ENCODE assay signal across 24 mouse cellular contexts in the genomic region with DNA sequence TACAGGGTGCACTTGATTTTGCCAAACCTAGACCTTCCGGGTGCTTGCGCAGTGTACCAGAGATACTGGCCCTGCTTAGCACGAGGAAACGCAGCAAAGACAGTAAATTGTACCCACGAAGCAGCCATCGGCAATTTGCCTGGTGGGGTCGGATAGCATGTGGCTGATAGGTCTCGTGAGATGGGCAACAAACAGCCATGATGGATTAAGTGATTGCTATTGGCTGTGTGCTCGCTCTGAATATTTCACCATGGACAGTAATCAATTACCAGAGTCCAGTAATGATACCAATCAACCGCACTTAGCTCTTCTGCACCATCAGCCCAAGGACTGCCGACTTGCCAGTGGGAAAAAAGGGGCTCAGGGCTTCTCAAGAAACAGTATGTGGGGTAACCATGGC.
A peak's percentile ranks its signal among the peaks of the same experiment; 100 is the strongest.
DNase-seq lines count a peak whose midpoint lies in the region; ATAC-seq lines count a peak whose summit lies in the region.
"Had no signal": no experiment of that assay in that cellular context is flagged by ENCODE, and none has a peak within 500 bp of the region (broad histone marks: within the 10 kb centered on the region; RNA-seq: fewer than 3 reads in every experiment).

No protein-coding gene starts in this region.

- 87% methylated on average over 11 of the region's 11 CpGs for WGBS in forebrain, embryonic 10.5 days
- WGBS in forebrain, embryonic 11.5 days, result 77% methylated on average over 11 of the region's 11 CpGs
- WGBS in neural tube, embryonic 11.5 days, result 74% methylated on average over 11 of the region's 11 CpGs
- WGBS in neural tube, embryonic 12.5 days, result 55% methylated on average over 11 of the region's 11 CpGs
- WGBS in neural tube, embryonic 15.5 days, result 36% methylated on average over 11 of the region's 11 CpGs

- ATAC-seq in forebrain, embryonic 11.5 days (replicated peaks; ENCODE audit: low FRiP score), result no peak
- ATAC-seq in neural tube, embryonic 11.5 days (ENCODE audit: insufficient read depth, low FRiP score, low TSS enrichment), result peak; percentile 60
- peak; percentile 61; the same call in 1 of the 2 replicates for ATAC-seq in neural tube, embryonic 12.5 days (ENCODE audit: low FRiP score, low read depth)
- peak; percentile 49; the same call in 1 of the 2 replicates for ATAC-seq in neural tube, embryonic 15.5 days (ENCODE audit: low FRiP score)
- ATAC-seq: activated CD4-positive, CD25-positive, alpha-beta regulatory T cell, adult 4 months; forebrain, embryonic 15.5 days had no signal

- H3K4me3 ChIP-seq in forebrain, embryonic 10.5 days, result no peak overlapping the region
- H3K4me3 ChIP-seq in forebrain, embryonic 11.5 days (ENCODE audit: low read depth, low read length), result no peak overlapping the region
- no peak overlapping the region for H3K4me3 ChIP-seq in neural tube, embryonic 11.5 days (ENCODE audit: low read depth, low read length)
- no peak overlapping the region for H3K4me3 ChIP-seq in neural tube, embryonic 12.5 days
- no peak overlapping the region for H3K4me3 ChIP-seq in neural tube, embryonic 15.5 days (replicated peaks)
- H3K4me3 ChIP-seq: forebrain, embryonic 12.5 days; heart, embryonic 12.5 days had no signal

- H3K9ac ChIP-seq in forebrain, embryonic 11.5 days (ENCODE audit: low read length), result no peak overlapping the region
- no peak overlapping the region for H3K9ac ChIP-seq in neural tube, embryonic 11.5 days (ENCODE audit: low read length)
- H3K9ac ChIP-seq in neural tube, embryonic 12.5 days, result no peak overlapping the region
- H3K9ac ChIP-seq in neural tube, embryonic 15.5 days (replicated peaks), result no peak overlapping the region
- H3K9ac ChIP-seq: forebrain, embryonic 12.5 days; forebrain, embryonic 15.5 days; heart, embryonic 12.5 days; heart, embryonic 15.5 days; intestine, embryonic 15.5 days had no signal

- H3K27me3 ChIP-seq in forebrain, embryonic 10.5 days (ENCODE audit: poor library complexity, severe bottlenecking), result no peaks in the 10 kb centered on the region
- H3K27me3 ChIP-seq in forebrain, embryonic 11.5 days (ENCODE audit: control insufficient read depth, insufficient read depth, low read length), result no peaks in the 10 kb centered on the region
- H3K27me3 ChIP-seq in neural tube, embryonic 11.5 days (ENCODE audit: control insufficient read depth, insufficient read depth, low read length), result no peaks in the 10 kb centered on the region
- no peaks in the 10 kb centered on the region for H3K27me3 ChIP-seq in neural tube, embryonic 12.5 days (replicated peaks)
- no peaks in the 10 kb centered on the region for H3K27me3 ChIP-seq in neural tube, embryonic 15.5 days (replicated peaks)
- H3K27me3 ChIP-seq: forebrain, embryonic 12.5 days; forebrain, embryonic 15.5 days; heart, embryonic 12.5 days; heart, embryonic 15.5 days; intestine, embryonic 15.5 days had no signal

- H3K27ac ChIP-seq in forebrain, embryonic 10.5 days, result 0 out of 2 replicates have a peak overlapping the region, but pooled peaks have one; percentile 15
- H3K27ac ChIP-seq in forebrain, embryonic 11.5 days (ENCODE audit: low read depth, low read length), result no peak overlapping the region
- H3K27ac ChIP-seq in neural tube, embryonic 11.5 days (ENCODE audit: low read depth, low read length), result no peak overlapping the region
- no peak overlapping the region for H3K27ac ChIP-seq in neural tube, embryonic 12.5 days
- H3K27ac ChIP-seq in neural tube, embryonic 15.5 days (replicated peaks), result 0 out of 2 replicates have a peak overlapping the region, but pooled peaks have one; percentile 23
- H3K27ac ChIP-seq: forebrain, embryonic 12.5 days; forebrain, embryonic 15.5 days; heart, embryonic 15.5 days; intestine, embryonic 15.5 days had no signal

- H3K9me3 ChIP-seq in forebrain, embryonic 10.5 days, result no peaks in the 10 kb centered on the region
- H3K9me3 ChIP-seq in forebrain, embryonic 11.5 days (ENCODE audit: control insufficient read depth, low read length), result no peaks in the 10 kb centered on the region
- H3K9me3 ChIP-seq in neural tube, embryonic 11.5 days (ENCODE audit: control insufficient read depth, low read length), result no peaks in the 10 kb centered on the region
- H3K9me3 ChIP-seq in neural tube, embryonic 12.5 days, result no peaks in the 10 kb centered on the region
- H3K9me3 ChIP-seq in neural tube, embryonic 15.5 days (replicated peaks), result no peaks in the 10 kb centered on the region
- H3K9me3 ChIP-seq: forebrain, embryonic 12.5 days; forebrain, embryonic 15.5 days; heart, embryonic 12.5 days; heart, embryonic 15.5 days; intestine, embryonic 15.5 days had no signal

- peaks cover 30% of the 10 kb centered on the region for H3K4me1 ChIP-seq in forebrain, embryonic 10.5 days
- H3K4me1 ChIP-seq in forebrain, embryonic 11.5 days (replicated peaks; ENCODE audit: control insufficient read depth, insufficient read depth, low read length), result no peaks in the 10 kb centered on the region
- H3K4me1 ChIP-seq in neural tube, embryonic 11.5 days (ENCODE audit: control insufficient read depth, insufficient read depth, low read length), result no peaks in the 10 kb centered on the region
- H3K4me1 ChIP-seq in neural tube, embryonic 12.5 days, result peaks cover 19% of the 10 kb centered on the region
- peaks cover 28% of the 10 kb centered on the region for H3K4me1 ChIP-seq in neural tube, embryonic 15.5 days

- no peak for DNase-seq in forebrain, embryonic 10.5 days (ENCODE audit: extremely low spot score, low spot score)
- no peak for DNase-seq in forebrain, embryonic 11.5 days (ENCODE audit: low spot score)
- no peak for DNase-seq in neural tube, embryonic 11.5 days (ENCODE audit: low spot score)
- DNase-seq in neural tube, embryonic 10.5 days (ENCODE audit: extremely low spot score, low spot score), result no peak
- no peak for DNase-seq in gastrocnemius, adult 18-20 months (ENCODE audit: low spot score)
- DNase-seq in retina, embryonic 14.5 days (ENCODE audit: low spot score), result no peak
- DNase-seq: adrenal gland, adult 8-10 months; adrenal gland, postnatal 25 days; cerebellum, adult 18-20 months; cerebellum, adult 9-10 months; cerebellum, postnatal 14 days; gastrocnemius, postnatal 25 days; heart, adult 18-20 months; heart, postnatal 10 days; heart, postnatal 4 days; kidney, adult 11 months had no signal

- no peaks in the 10 kb centered on the region for H3K36me3 ChIP-seq in forebrain, embryonic 10.5 days (replicated peaks)
- no peaks in the 10 kb centered on the region for H3K36me3 ChIP-seq in forebrain, embryonic 11.5 days (ENCODE audit: control insufficient read depth, insufficient read depth, low read length)
- H3K36me3 ChIP-seq in neural tube, embryonic 11.5 days (ENCODE audit: control insufficient read depth, insufficient read depth, low read length), result no peaks in the 10 kb centered on the region
- no peaks in the 10 kb centered on the region for H3K36me3 ChIP-seq in neural tube, embryonic 12.5 days
- no peaks in the 10 kb centered on the region for H3K36me3 ChIP-seq in neural tube, embryonic 15.5 days
- H3K36me3 ChIP-seq: forebrain, embryonic 12.5 days; forebrain, embryonic 15.5 days; heart, embryonic 12.5 days; heart, embryonic 15.5 days; intestine, embryonic 15.5 days had no signal

- no peak overlapping the region for H3K4me2 ChIP-seq in forebrain, embryonic 11.5 days (ENCODE audit: low read depth, low read length, severe bottlenecking)
- no peak overlapping the region for H3K4me2 ChIP-seq in neural tube, embryonic 11.5 days (ENCODE audit: low read depth)
- H3K4me2 ChIP-seq in neural tube, embryonic 12.5 days (replicated peaks), result no peak overlapping the region
- H3K4me2 ChIP-seq in neural tube, embryonic 15.5 days, result peak overlapping the region; percentile 32

Comparison
In these comparisons a context has a peak if more than half of its experiments do, and no peak if none do; other contexts are left out.
1. H3K27ac ChIP-seq: peak in forebrain, embryonic 10.5 days (single experiment) and neural tube, embryonic 15.5 days (single experiment); none in forebrain, embryonic 11.5 days (single experiment), neural tube, embryonic 11.5 days (single experiment) and neural tube, embryonic 12.5 days (single experiment).